Mouse (Mus musculus) CH12.LX (cell line): ENCODE data around the gene Ell. TPM values are rescaled to one million over a fixed set of nuclear protein-coding genes. Genes with fewer than 3 reads are reported as not detected.

ENCODE experiments used
- DNase-seq: peaks from one replicate; pipeline ENCODE4 v3.0.0-alpha.2; 2013; ENCODE audit errors: extremely low read depth
- H3K27ac ChIP-seq: 2 replicates; pipeline ENCODE4 v1.5.1; 2012; ENCODE audit warnings: low read depth, mild to moderate bottlenecking, control low read depth, moderate library complexity; ENCODE audit not compliant: insufficient read depth
- H3K27me3 ChIP-seq: replicated peaks from 2 replicates; pipeline ENCODE3; 2012; ENCODE audit warnings: inconsistent platforms
- H3K36me3 ChIP-seq, 2 experiments: replicated peaks in 1 of 2; 2 replicates each; pipeline versions ENCODE3 to v1.6.1; 2012; ENCODE audit warnings: inconsistent platforms in 1 of 2, low read length in 1 of 2, mild to moderate bottlenecking in 1 of 2, mixed read lengths in 1 of 2, moderate library complexity in 1 of 2; ENCODE audit not compliant: control insufficient read depth in 1 of 2, insufficient read depth in 1 of 2
- H3K4me1 ChIP-seq, 2 experiments: 2 replicates each; pipeline ENCODE4 v1.6.1; 2012; ENCODE audit warnings: inconsistent platforms in 1 of 2, moderate library complexity in 1 of 2; ENCODE audit not compliant: insufficient read depth in 2 of 2, control insufficient read depth in 1 of 2
- H3K4me2 ChIP-seq: 2 replicates; pipeline ENCODE4 v1.6.1; 2012; ENCODE audit warnings: low read depth, mild to moderate bottlenecking, control low read depth; ENCODE audit not compliant: poor library complexity, insufficient read depth, severe bottlenecking
- H3K4me3 ChIP-seq, 3 experiments: fragments of 150-350 bp in 1 of 3; sonication (generic) in 1 of 3; replicated peaks in 1 of 3; 2 replicates each; pipeline versions ENCODE3 to v1.5.1; 2011 to 2012; ENCODE audit warnings: low read depth in 2 of 3, low read length in 2 of 3, mild to moderate bottlenecking in 2 of 3, moderate library complexity in 2 of 3, control low read depth in 1 of 3, improper control_type of control experiment in 1 of 3, inconsistent platforms in 1 of 3, mixed read lengths in 1 of 3; ENCODE audit not compliant: poor library complexity in 1 of 3
- H3K79me2 ChIP-seq: replicated peaks from 2 replicates; pipeline ENCODE4 v1.6.1; 2012; ENCODE audit warnings: mild to moderate bottlenecking, moderate library complexity; ENCODE audit not compliant: control insufficient read depth, poor library complexity, insufficient read depth, severe bottlenecking; ENCODE audit errors: extremely low read depth
- H3K9ac ChIP-seq: 2 replicates; pipeline ENCODE4 v1.6.1; 2012; ENCODE audit warnings: low read depth, mild to moderate bottlenecking, control low read depth, moderate library complexity; ENCODE audit not compliant: insufficient read depth
- H3K9me3 ChIP-seq: replicated peaks from 2 replicates; pipeline ENCODE3; 2012; ENCODE audit warnings: low read length, inconsistent platforms, mixed read lengths
- CHD1 ChIP-seq: IDR thresholded peaks from 2 replicates; pipeline ENCODE4 v1.6.1; 2012; ENCODE audit warnings: low read depth, low read length, improper control_type of control experiment, inconsistent platforms
- E2F4 ChIP-seq: IDR thresholded peaks from 2 replicates; pipeline ENCODE4 v1.6.1; 2011; ENCODE audit warnings: low read depth, low read length, improper control_type of control experiment; ENCODE audit not compliant: insufficient replicate concordance
- ETS1 ChIP-seq: conservative IDR thresholded peaks from 2 replicates; pipeline ENCODE4 v1.6.1; 2012; ENCODE audit warnings: low read depth, mild to moderate bottlenecking, inconsistent platforms, low read length, improper control_type of control experiment, moderate library complexity
- GABPA ChIP-seq: IDR thresholded peaks from 2 replicates; pipeline ENCODE4 v1.6.1; 2012; ENCODE audit warnings: low read depth, low read length, improper control_type of control experiment, inconsistent platforms; ENCODE audit not compliant: insufficient replicate concordance
- HCFC1 ChIP-seq: IDR thresholded peaks from 2 replicates; pipeline ENCODE4 v1.6.1; 2012; ENCODE audit warnings: low read depth, mild to moderate bottlenecking, inconsistent platforms, low read length, improper control_type of control experiment
- IRF4 ChIP-seq: IDR thresholded peaks from 2 replicates; pipeline ENCODE4 v1.6.1; 2014; ENCODE audit warnings: low read depth, mild to moderate bottlenecking, inconsistent platforms, low read length, improper control_type of control experiment
- JUN ChIP-seq: IDR thresholded peaks from 2 replicates; pipeline ENCODE4 v1.6.1; 2011; ENCODE audit warnings: low read depth, mild to moderate bottlenecking, low read length, improper control_type of control experiment, moderate library complexity; ENCODE audit not compliant: insufficient read depth
- JUND ChIP-seq: conservative IDR thresholded peaks from 2 replicates; pipeline ENCODE4 v1.6.1; 2011; ENCODE audit warnings: low read depth, low read length, improper control_type of control experiment
- MEF2A ChIP-seq: IDR thresholded peaks from 2 replicates; pipeline ENCODE4 v1.6.1; 2014; ENCODE audit warnings: low read depth, mild to moderate bottlenecking, inconsistent platforms, low read length, improper control_type of control experiment, borderline replicate concordance
- MYC ChIP-seq: IDR thresholded peaks from 2 replicates; pipeline ENCODE4 v1.6.1; 2011; ENCODE audit warnings: low read depth, mild to moderate bottlenecking, improper control_type of control experiment, low read length
- NELFE ChIP-seq: IDR thresholded peaks from 2 replicates; pipeline ENCODE4 v1.6.1; 2011; ENCODE audit warnings: low read depth, low read length, improper control_type of control experiment
- NRF1 ChIP-seq: IDR thresholded peaks from 2 replicates; pipeline ENCODE4 v1.6.1; 2014; ENCODE audit warnings: low read depth, mild to moderate bottlenecking, inconsistent platforms, low read length, improper control_type of control experiment, moderate library complexity
- PAX5 ChIP-seq: IDR thresholded peaks from 2 replicates; pipeline ENCODE4 v1.6.1; 2012; ENCODE audit warnings: low read length, inconsistent platforms, mixed read lengths
- POLR2A ChIP-seq: IDR thresholded peaks from 2 replicates; pipeline ENCODE4 v1.6.1; 2011; ENCODE audit warnings: low read depth, mild to moderate bottlenecking, improper control_type of control experiment, low read length
- RAD21 ChIP-seq: IDR thresholded peaks from 2 replicates; pipeline ENCODE4 v1.6.1; 2011; ENCODE audit warnings: low read depth, mild to moderate bottlenecking, low read length, improper control_type of control experiment, moderate library complexity
- RCOR1 ChIP-seq: conservative IDR thresholded peaks from 2 replicates; pipeline ENCODE4 v1.6.1; 2012; ENCODE audit warnings: low read depth, mild to moderate bottlenecking, inconsistent platforms, low read length, improper control_type of control experiment
- TCF12 ChIP-seq: IDR thresholded peaks from 2 replicates; pipeline ENCODE4 v1.6.1; 2014; ENCODE audit warnings: low read depth, mild to moderate bottlenecking, inconsistent platforms, low read length, improper control_type of control experiment
- UBTF ChIP-seq: IDR thresholded peaks from 2 replicates; pipeline ENCODE4 v1.6.1; 2012; ENCODE audit warnings: low read depth, mild to moderate bottlenecking, inconsistent platforms, low read length, improper control_type of control experiment, moderate library complexity
- ZMIZ1 ChIP-seq: IDR thresholded peaks from 2 replicates; pipeline ENCODE4 v1.6.1; 2012; ENCODE audit warnings: low read depth, mild to moderate bottlenecking, inconsistent platforms, low read length, improper control_type of control experiment
- ZNF384 ChIP-seq: IDR thresholded peaks from 2 replicates; pipeline ENCODE4 v1.6.1; 2012; ENCODE audit warnings: low read depth, low read length, improper control_type of control experiment, inconsistent platforms
- dilution Hi-C: fragments of 300-500 bp; cut with MboI; formaldehyde crosslinking; loops from 2 replicates; pipeline ENCODE4 v1.14.3; 2020; ENCODE audit warnings: low sequenced_read_pairs; ENCODE audit not compliant: extremely low pct_unique_long_range_greater_than_20kb, extremely low pct_ligation_motif_present
- in situ Hi-C: fragments of 300-500 bp; cut with MboI; formaldehyde crosslinking; loops from 3 replicates; pipeline ENCODE4 v1.14.3; 2019; ENCODE audit warnings: low sequenced_read_pairs, low pct_ligation_motif_present, low pct_unique_long_range_greater_than_20kb, mixed read lengths
- polyA plus RNA-seq: library from polyadenylated mRNA; unstranded; fragments of >175 nt; gene quantifications from 2 replicates; pipeline ENCODE4 v1.2.1, GENCODE M21; 2012; ENCODE audit warnings: low read depth; ENCODE audit not compliant: insufficient read length
- total RNA-seq, 2 experiments: library from RNA; depleted of rRNA; stranded (reverse); fragments of 300-350 nt in 1 of 2; fragments of >200 nt in 1 of 2; gene quantifications; 2 replicates each; pipeline ENCODE4 v1.2.3; 2012 to 2014

The Ell gene
- total and polyA plus RNA-seq, 3 experiments, result 6.5 to 17.9 (median 9.8) TPM

- H3K36me3 ChIP-seq, result peaks cover 51 to 86% of the 10 kb centered on the region in 2 experiments
- dilution Hi-C loops, result no loop called here
- H3K4me3 ChIP-seq, result no peak overlapping the region
- no peak overlapping the region for H3K4me2 ChIP-seq
- no peak for DNase-seq
- no peaks in the 10 kb centered on the region for H3K79me2 ChIP-seq
- no peaks in the 10 kb centered on the region for H3K27me3 ChIP-seq
- H3K4me1 ChIP-seq, result peaks cover under 1% of the 10 kb centered on the region in 2 experiments; a peak in 3 of 4 replicates
- no peaks in the 10 kb centered on the region for H3K9me3 ChIP-seq
- no peak overlapping the region for H3K9ac ChIP-seq
- no peak overlapping the region for H3K27ac ChIP-seq
- TF ChIP-seq E2F4, result no peak
- in situ Hi-C loops, result no loop called here
Measured at GRCm38 (mm10) chr8:70577207-70577606, 38.0 kb downstream of the Ell start.

GRCm38 (mm10) chr8:70583476-70584387, 44.5 kb downstream of the Ell start:
- H3K36me3 ChIP-seq, result peaks cover 71 to 81% of the 10 kb centered on the region in 2 experiments
- H3K9ac ChIP-seq, result no peak overlapping the region
- DNase-seq, result no peak
- H3K27ac ChIP-seq, result no peak overlapping the region
- H3K4me3 ChIP-seq, result no peak overlapping the region
- in situ Hi-C loops, result no loop called here
- no peaks in the 10 kb centered on the region for H3K4me1 ChIP-seq
- H3K4me2 ChIP-seq, result no peak overlapping the region
- H3K79me2 ChIP-seq, result no peaks in the 10 kb centered on the region
- dilution Hi-C loops, result no loop called here
- TF ChIP-seq MYC (no peak), JUND (no peak), HCFC1 (no peak), E2F4 (no peak)
- H3K9me3 ChIP-seq, result no peaks in the 10 kb centered on the region
- no peaks in the 10 kb centered on the region for H3K27me3 ChIP-seq

- Histone ChIP-seq H3K27ac (no peak overlapping the region), H3K4me3 (no peak overlapping the region), H3K9me3 (no peaks in the 10 kb centered on the region), H3K27me3 (no peaks in the 10 kb centered on the region), H3K36me3 (peaks cover 72 to 84% of the 10 kb centered on the region in 2 experiments), H3K9ac (no peak overlapping the region), H3K4me1 (no peaks in the 10 kb centered on the region), H3K79me2 (no peaks in the 10 kb centered on the region), H3K4me2 (no peak overlapping the region)
- in situ Hi-C loops (no loop called here), dilution Hi-C loops (no loop called here)
- TF ChIP-seq GABPA (no peak), MYC (no peak), MEF2A (no peak), NELFE (no peak), ZNF384 (no peak), PAX5 (no peak), RCOR1 (no peak), IRF4 (no peak), JUN (no peak), CHD1 (no peak), UBTF (no peak), ETS1 (no peak), NRF1 (no peak), TCF12 (no peak), ZMIZ1 (no peak), POLR2A (no peak), RAD21 (no peak)
- no peak for DNase-seq
Measured at GRCm38 (mm10) chr8:70584606-70585257, 45.5 kb downstream of the Ell start.
